Mouse (Mus musculus): ENCODE results near the gene Stx1a. TPM values are rescaled to one million over a fixed set of nuclear protein-coding genes. Genes with fewer than 3 reads are reported as not detected.

Stx1a gene
- polyA plus RNA-seq, 1 experiment from 2014 or later, result 5.8 TPM

DNA sequence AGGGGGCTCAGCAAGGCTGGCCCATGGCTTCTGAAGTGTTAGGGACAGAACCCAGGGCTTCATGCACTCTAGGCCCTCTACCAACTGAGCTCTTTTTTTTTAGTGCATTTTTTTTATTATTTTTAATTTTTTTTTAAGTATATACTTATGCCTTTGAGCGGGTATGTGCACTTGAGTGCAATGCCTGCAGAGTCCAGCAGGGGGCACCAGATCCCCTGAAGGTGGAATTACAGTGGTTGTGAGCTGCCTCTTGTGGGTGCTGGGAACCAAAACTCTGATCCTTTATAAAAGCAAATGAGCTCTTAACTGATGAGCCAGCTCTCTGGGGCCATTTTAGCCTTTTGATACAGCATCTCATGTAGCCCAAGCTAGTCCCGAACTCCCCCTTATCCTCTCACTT lies 11.3 kb downstream of the Stx1a start:
- Histone ChIP-seq H3K27me3 (replicated peaks; ENCODE audit: insufficient read depth, low read length) (no peaks in the 10 kb centered on the region), H3K27ac (ENCODE audit: low read length) (no peak overlapping the region), H3K9me3 (ENCODE audit: low read length) (no peaks in the 10 kb centered on the region), H3K9ac (replicated peaks; ENCODE audit: low read depth) (no peak overlapping the region), H3K4me1 (ENCODE audit: insufficient read depth, low read depth, low read length) (no peaks in the 10 kb centered on the region), H3K36me3 (ENCODE audit: insufficient read depth, low read length) (no peaks in the 10 kb centered on the region), H3K4me3 (ENCODE audit: low read depth, low read length) (no peak overlapping the region), H3K4me2 (replicated peaks; ENCODE audit: low read depth, low read length) (no peak overlapping the region)
- no peak for ATAC-seq
- WGBS, result 94% methylated on average over 2 of the region's 2 CpGs
- no peak for TF ChIP-seq EP300 (IDR thresholded peaks at IDR 0.05)
- peak; percentile 40 for TF ChIP-seq CTCF (IDR thresholded peaks at IDR 0.05)
- DNase-seq (ENCODE audit: low spot score), result no peak

DNA sequence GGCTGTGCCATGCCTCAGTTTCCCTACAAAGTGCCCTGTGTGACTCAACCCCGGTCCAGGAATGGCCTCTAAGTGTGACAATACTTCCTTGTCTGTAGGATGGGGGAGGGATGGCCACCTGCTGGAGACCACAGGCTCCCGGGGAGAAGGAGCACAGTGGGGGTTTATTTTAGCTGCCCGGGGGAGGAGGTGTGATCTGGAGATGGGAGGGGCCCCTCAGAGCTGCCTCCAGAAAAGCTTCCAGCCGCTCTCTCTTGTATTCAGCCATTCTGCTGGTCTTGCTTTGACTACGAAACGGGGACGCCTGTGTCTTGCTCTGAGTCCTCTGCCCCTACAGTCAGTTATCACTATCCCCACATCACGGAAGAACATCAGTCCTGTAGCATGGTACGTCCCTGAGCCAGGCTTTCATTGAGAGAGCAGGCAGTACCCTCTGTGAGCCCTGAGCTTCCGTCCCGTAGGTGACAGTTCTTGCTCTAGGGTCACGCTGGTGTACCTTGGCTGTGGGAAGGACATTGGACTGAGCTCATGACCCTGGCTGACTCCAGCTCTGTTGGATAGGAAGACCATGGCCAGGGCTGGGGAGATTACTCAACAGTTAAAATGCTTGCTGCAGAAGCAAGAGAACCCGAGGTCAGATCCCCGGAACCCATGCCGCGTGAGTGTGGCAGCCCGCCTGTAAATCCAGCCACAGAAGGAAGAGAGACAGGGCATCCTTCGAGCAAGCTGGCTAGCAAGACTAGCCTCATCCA lies 12.5 kb downstream of the Stx1a start:
- H3K9me3 ChIP-seq (ENCODE audit: low read length), result no peaks in the 10 kb centered on the region
- WGBS, result 63% methylated on average over 18 of the region's 18 CpGs
- H3K9ac ChIP-seq (replicated peaks; ENCODE audit: low read depth), result no peak overlapping the region
- no peaks in the 10 kb centered on the region for H3K36me3 ChIP-seq (ENCODE audit: insufficient read depth, low read length)
- ATAC-seq (no peak), DNase-seq (ENCODE audit: low spot score) (no peak)
- no peak overlapping the region for H3K4me3 ChIP-seq (ENCODE audit: low read depth, low read length)
- no peak overlapping the region for H3K27ac ChIP-seq (ENCODE audit: low read length)
- no peak for TF ChIP-seq EP300 (IDR thresholded peaks at IDR 0.05)
- no peak for TF ChIP-seq CTCF (IDR thresholded peaks at IDR 0.05)
- no peaks in the 10 kb centered on the region for H3K27me3 ChIP-seq (replicated peaks; ENCODE audit: insufficient read depth, low read length)
- no peaks in the 10 kb centered on the region for H3K4me1 ChIP-seq (ENCODE audit: insufficient read depth, low read depth, low read length)
- no peak overlapping the region for H3K4me2 ChIP-seq (replicated peaks; ENCODE audit: low read depth, low read length)

DNA sequence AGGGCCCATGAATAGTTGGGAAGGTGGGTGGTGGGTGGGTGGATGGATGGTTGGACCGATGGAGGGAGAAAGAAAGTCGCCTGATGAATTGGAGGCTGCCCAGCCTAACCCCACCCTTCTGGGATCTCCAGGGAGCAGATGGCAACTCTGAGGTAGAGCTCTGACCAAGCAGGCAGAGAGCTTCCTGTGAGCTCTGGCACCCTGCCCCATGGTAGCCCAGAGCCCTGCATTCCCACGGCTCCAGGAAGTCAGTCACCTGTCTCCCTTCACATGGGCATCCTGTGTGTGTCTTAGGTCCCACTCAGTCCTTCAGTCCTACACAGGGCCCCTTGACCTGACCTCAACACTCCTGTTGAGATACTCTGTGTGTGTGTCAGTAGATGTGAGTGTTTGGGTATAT lies 14.7 kb downstream of the Stx1a start:
- H3K27me3 ChIP-seq (replicated peaks; ENCODE audit: insufficient read depth, low read length), result no peaks in the 10 kb centered on the region
- no peak for DNase-seq (ENCODE audit: low spot score)
- H3K4me1 ChIP-seq (ENCODE audit: insufficient read depth, low read depth, low read length), result no peaks in the 10 kb centered on the region
- H3K27ac ChIP-seq (ENCODE audit: low read length), result no peak overlapping the region
- no peaks in the 10 kb centered on the region for H3K36me3 ChIP-seq (ENCODE audit: insufficient read depth, low read length)
- no peak overlapping the region for H3K4me3 ChIP-seq (ENCODE audit: low read depth, low read length)
- TF ChIP-seq CTCF (IDR thresholded peaks at IDR 0.05), result no peak
- TF ChIP-seq EP300 (IDR thresholded peaks at IDR 0.05), result no peak
- no peak overlapping the region for H3K9ac ChIP-seq (replicated peaks; ENCODE audit: low read depth)
- no peak overlapping the region for H3K4me2 ChIP-seq (replicated peaks; ENCODE audit: low read depth, low read length)
- ATAC-seq, result no peak
- WGBS, result 70% methylated on average over 3 of the region's 3 CpGs
- no peaks in the 10 kb centered on the region for H3K9me3 ChIP-seq (ENCODE audit: low read length)

DNA sequence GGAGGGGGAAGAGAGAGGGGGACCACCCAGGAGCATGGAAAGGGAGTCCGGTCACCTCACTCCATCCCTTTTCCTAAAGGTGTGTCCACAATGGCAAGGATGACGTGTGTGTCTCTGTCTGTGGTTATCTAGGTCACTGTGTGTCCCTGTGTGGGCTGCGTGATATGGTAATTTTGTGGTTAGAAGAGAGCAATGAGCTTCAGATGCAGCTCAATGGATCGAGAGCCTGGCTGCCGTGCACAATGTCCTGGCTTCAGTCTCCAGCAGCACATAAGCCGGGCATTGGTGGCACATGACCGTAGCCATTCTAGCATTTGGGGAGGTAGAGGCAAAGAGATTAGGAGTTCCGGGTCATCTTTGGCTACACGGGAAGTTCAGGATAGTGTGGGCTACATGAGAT lies 16.3 kb downstream of the Stx1a start:
- DNase-seq (ENCODE audit: low spot score) (no peak), ATAC-seq (no peak)
- H3K36me3 ChIP-seq (ENCODE audit: insufficient read depth, low read length), result no peaks in the 10 kb centered on the region
- no peak overlapping the region for H3K27ac ChIP-seq (ENCODE audit: low read length)
- H3K4me2 ChIP-seq (replicated peaks; ENCODE audit: low read depth, low read length), result no peak overlapping the region
- H3K4me1 ChIP-seq (ENCODE audit: insufficient read depth, low read depth, low read length), result no peaks in the 10 kb centered on the region
- no peak overlapping the region for H3K4me3 ChIP-seq (ENCODE audit: low read depth, low read length)
- WGBS, result 85% methylated on average over 9 of the region's 9 CpGs
- no peaks in the 10 kb centered on the region for H3K9me3 ChIP-seq (ENCODE audit: low read length)
- H3K27me3 ChIP-seq (replicated peaks; ENCODE audit: insufficient read depth, low read length), result no peaks in the 10 kb centered on the region
- H3K9ac ChIP-seq (replicated peaks; ENCODE audit: low read depth), result no peak overlapping the region
- TF ChIP-seq EP300 (IDR thresholded peaks at IDR 0.05) (no peak), CTCF (IDR thresholded peaks at IDR 0.05) (no peak)

DNA sequence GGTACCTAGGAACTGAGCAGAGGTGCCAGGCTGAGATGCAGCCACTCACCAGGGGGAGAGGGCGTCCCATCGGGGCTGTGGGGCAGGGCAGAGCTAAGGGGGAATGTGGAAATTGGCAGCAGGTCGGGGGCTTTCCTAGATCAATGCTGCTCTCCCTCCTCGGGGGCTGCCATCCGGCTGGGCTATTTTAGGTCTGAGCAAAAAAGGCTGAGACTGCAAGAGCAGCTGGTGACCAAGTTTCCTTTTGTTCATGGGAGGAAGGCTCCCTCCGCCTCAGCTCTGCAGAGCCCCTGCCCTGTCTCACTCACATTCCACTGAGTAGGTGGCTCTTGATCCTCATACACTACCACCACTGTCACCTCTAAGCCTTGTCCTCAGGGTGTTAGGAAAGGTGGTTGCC lies 16.8 kb downstream of the Stx1a start:
- Histone ChIP-seq H3K4me3 (ENCODE audit: low read depth, low read length) (no peak overlapping the region), H3K36me3 (ENCODE audit: insufficient read depth, low read length) (no peaks in the 10 kb centered on the region), H3K27ac (ENCODE audit: low read length) (no peak overlapping the region), H3K4me2 (replicated peaks; ENCODE audit: low read depth, low read length) (no peak overlapping the region), H3K4me1 (ENCODE audit: insufficient read depth, low read depth, low read length) (no peaks in the 10 kb centered on the region), H3K9ac (replicated peaks; ENCODE audit: low read depth) (no peak overlapping the region), H3K27me3 (replicated peaks; ENCODE audit: insufficient read depth, low read length) (no peaks in the 10 kb centered on the region), H3K9me3 (ENCODE audit: low read length) (no peaks in the 10 kb centered on the region)
- WGBS, result 43% methylated on average over 6 of the region's 6 CpGs
- DNase-seq (ENCODE audit: low spot score) (no peak), ATAC-seq (no peak)
- no peak for TF ChIP-seq EP300 (IDR thresholded peaks at IDR 0.05)
- no peak for TF ChIP-seq CTCF (IDR thresholded peaks at IDR 0.05)

DNA sequence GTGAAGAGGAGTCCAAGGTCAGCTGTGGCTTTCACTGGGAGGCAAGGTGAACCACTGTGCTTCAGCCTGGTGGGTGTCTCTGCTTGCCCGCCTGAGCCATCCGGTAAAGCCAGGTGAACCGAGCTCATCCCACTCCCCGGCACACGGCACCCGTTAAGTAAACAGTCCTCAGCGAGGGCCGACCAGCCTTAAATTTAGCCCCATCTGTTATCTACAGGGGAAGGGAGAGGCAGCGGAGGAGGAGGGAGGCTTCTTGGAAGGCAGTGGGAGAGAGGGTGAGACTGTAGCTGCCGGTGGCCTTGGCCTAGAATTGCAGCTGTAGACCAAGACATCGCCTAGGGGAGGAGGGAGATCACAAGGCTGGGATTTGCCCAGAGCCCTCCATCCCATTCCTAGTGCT lies 17.5 kb downstream of the Stx1a start:
- Histone ChIP-seq H3K27ac (ENCODE audit: low read length) (no peak overlapping the region), H3K27me3 (replicated peaks; ENCODE audit: insufficient read depth, low read length) (no peaks in the 10 kb centered on the region), H3K36me3 (ENCODE audit: insufficient read depth, low read length) (no peaks in the 10 kb centered on the region), H3K9me3 (ENCODE audit: low read length) (no peaks in the 10 kb centered on the region), H3K4me3 (ENCODE audit: low read depth, low read length) (no peak overlapping the region), H3K4me2 (replicated peaks; ENCODE audit: low read depth, low read length) (no peak overlapping the region), H3K4me1 (ENCODE audit: insufficient read depth, low read depth, low read length) (no peaks in the 10 kb centered on the region), H3K9ac (replicated peaks; ENCODE audit: low read depth) (no peak overlapping the region)
- TF ChIP-seq CTCF (IDR thresholded peaks at IDR 0.05) (no peak), EP300 (IDR thresholded peaks at IDR 0.05) (no peak)
- no peak for ATAC-seq
- 46% methylated on average over 11 of the region's 11 CpGs for WGBS
- no peak for DNase-seq (ENCODE audit: low spot score)
